Mouse (Mus musculus): ENCODE data around the gene Nav2. TPM values are rescaled to one million over a fixed set of nuclear protein-coding genes. Genes with fewer than 3 reads are reported as not detected.

Nav2 gene
- polyA plus RNA-seq, 1 experiment from 2014 or later = 27.6 TPM

GRCm38 (mm10) chr7:49012027-49012426, 103.5 kb downstream of the Nav2 start:
- Histone ChIP-seq H3K4me3 (replicated peaks) (no peak overlapping the region), H3K9ac (replicated peaks) (no peak overlapping the region), H3K36me3 (no peaks in the 10 kb centered on the region), H3K27ac (replicated peaks) (no peak overlapping the region), H3K27me3 (replicated peaks) (no peaks in the 10 kb centered on the region), H3K4me2 (no peak overlapping the region), H3K9me3 (replicated peaks) (no peaks in the 10 kb centered on the region), H3K4me1 (peaks cover 44% of the 10 kb centered on the region)
- WGBS = 53% methylated on average over 1 of the region's 1 CpGs
- no peak for ATAC-seq (ENCODE audit: low FRiP score)

- Histone ChIP-seq H3K27ac (replicated peaks) (no peak overlapping the region), H3K36me3 (no peaks in the 10 kb centered on the region), H3K4me2 (no peak overlapping the region), H3K4me1 (peaks cover 62% of the 10 kb centered on the region), H3K9me3 (replicated peaks) (no peaks in the 10 kb centered on the region), H3K27me3 (replicated peaks) (no peaks in the 10 kb centered on the region), H3K9ac (replicated peaks) (no peak overlapping the region), H3K4me3 (replicated peaks) (no peak overlapping the region)
- no peak for ATAC-seq (ENCODE audit: low FRiP score)
- 80% methylated on average over 10 of the region's 10 CpGs for WGBS
These were observed 106.0 kb downstream of the Nav2 start for GRCm38 (mm10) chr7:49014480-49014879.

- Histone ChIP-seq H3K9me3 (replicated peaks) (no peaks in the 10 kb centered on the region), H3K9ac (replicated peaks) (no peak overlapping the region), H3K36me3 (no peaks in the 10 kb centered on the region), H3K4me1 (peaks cover 64% of the 10 kb centered on the region), H3K4me3 (replicated peaks) (no peak overlapping the region), H3K4me2 (no peak overlapping the region), H3K27me3 (replicated peaks) (no peaks in the 10 kb centered on the region), H3K27ac (replicated peaks) (peak overlapping the region; percentile 49; the same call in 1 of the 2 replicates)
- ATAC-seq (ENCODE audit: low FRiP score) = no peak
- WGBS = 49% methylated on average over 6 of the region's 6 CpGs
These were observed 106.8 kb downstream of the Nav2 start for GRCm38 (mm10) chr7:49015297-49015696.

- 50% methylated on average over 2 of the region's 2 CpGs for WGBS
- H3K27ac ChIP-seq (replicated peaks) = no peak overlapping the region; the same call in 1 of the 2 replicates
- no peaks in the 10 kb centered on the region for H3K36me3 ChIP-seq
- H3K27me3 ChIP-seq (replicated peaks) = no peaks in the 10 kb centered on the region
- no peak for ATAC-seq (ENCODE audit: low FRiP score)
- H3K4me3 ChIP-seq (replicated peaks) = no peak overlapping the region
- H3K9ac ChIP-seq (replicated peaks) = no peak overlapping the region
- H3K4me2 ChIP-seq = no peak overlapping the region
- H3K4me1 ChIP-seq = peaks cover 64% of the 10 kb centered on the region
- no peaks in the 10 kb centered on the region for H3K9me3 ChIP-seq (replicated peaks)
These were observed 107.6 kb downstream of the Nav2 start for GRCm38 (mm10) chr7:49016088-49016487.

GRCm38 (mm10) chr7:49017794-49018193, 109.3 kb downstream of the Nav2 start:
- ATAC-seq (ENCODE audit: low FRiP score) = no peak
- Histone ChIP-seq H3K9ac (replicated peaks) (no peak overlapping the region), H3K36me3 (no peaks in the 10 kb centered on the region), H3K4me1 (peaks cover 61% of the 10 kb centered on the region), H3K4me3 (replicated peaks) (no peak overlapping the region), H3K27ac (replicated peaks) (peak overlapping the region; percentile 14; the same call in 1 of the 2 replicates), H3K4me2 (no peak overlapping the region), H3K9me3 (replicated peaks) (no peaks in the 10 kb centered on the region), H3K27me3 (replicated peaks) (no peaks in the 10 kb centered on the region)
- WGBS = 55% methylated on average over 5 of the region's 5 CpGs

- no peaks in the 10 kb centered on the region for H3K36me3 ChIP-seq
These were observed 110.0 kb downstream of the Nav2 start for GRCm38 (mm10) chr7:49018478-49018914.

GRCm38 (mm10) chr7:49025026-49025815, 116.7 kb downstream of the Nav2 start:
- H3K4me2 ChIP-seq = no peak overlapping the region
- WGBS = 72% methylated on average over 8 of the region's 8 CpGs
- H3K9me3 ChIP-seq (replicated peaks) = no peaks in the 10 kb centered on the region
- no peaks in the 10 kb centered on the region for H3K36me3 ChIP-seq
- H3K4me1 ChIP-seq = peaks cover 14% of the 10 kb centered on the region
- H3K27me3 ChIP-seq (replicated peaks) = no peaks in the 10 kb centered on the region
- ATAC-seq (ENCODE audit: low FRiP score) = no peak
- H3K27ac ChIP-seq (replicated peaks) = no peak overlapping the region
- H3K9ac ChIP-seq (replicated peaks) = no peak overlapping the region
- H3K4me3 ChIP-seq (replicated peaks) = no peak overlapping the region

More at GRCm38 (mm10) chr7:49018478-49018914, 110.0 kb downstream of the Nav2 start:
- H3K4me3 ChIP-seq (replicated peaks) = no peak overlapping the region
- WGBS = 17% methylated on average over 7 of the region's 7 CpGs
- no peaks in the 10 kb centered on the region for H3K9me3 ChIP-seq (replicated peaks)
- no peaks in the 10 kb centered on the region for H3K27me3 ChIP-seq (replicated peaks)
- no peak overlapping the region for H3K4me2 ChIP-seq
- peaks cover 54% of the 10 kb centered on the region for H3K4me1 ChIP-seq
- H3K27ac ChIP-seq (replicated peaks) = peak overlapping the region; percentile 58; the same call in 1 of the 2 replicates
- ATAC-seq (ENCODE audit: low FRiP score) = peak; percentile 21; the same call in 1 of the 2 replicates
- no peak overlapping the region for H3K9ac ChIP-seq (replicated peaks)

- Histone ChIP-seq H3K36me3 (no peaks in the 10 kb centered on the region), H3K27ac (replicated peaks) (no peak overlapping the region), H3K9ac (replicated peaks) (no peak overlapping the region), H3K4me3 (replicated peaks) (no peak overlapping the region), H3K9me3 (replicated peaks) (no peaks in the 10 kb centered on the region), H3K4me1 (peaks cover 14% of the 10 kb centered on the region), H3K4me2 (no peak overlapping the region), H3K27me3 (replicated peaks) (no peaks in the 10 kb centered on the region)
- no peak for ATAC-seq (ENCODE audit: low FRiP score)
- WGBS = 83% methylated on average over 3 of the region's 3 CpGs
These were observed 117.5 kb downstream of the Nav2 start for GRCm38 (mm10) chr7:49025991-49026390.

GRCm38 (mm10) chr7:49026466-49026865, 118.0 kb downstream of the Nav2 start:
- H3K4me1 ChIP-seq = peaks cover 14% of the 10 kb centered on the region
- WGBS = 77% methylated on average over 5 of the region's 5 CpGs
- no peak for ATAC-seq (ENCODE audit: low FRiP score)
- no peak overlapping the region for H3K27ac ChIP-seq (replicated peaks)
- H3K9ac ChIP-seq (replicated peaks) = no peak overlapping the region
- H3K4me3 ChIP-seq (replicated peaks) = no peak overlapping the region
- H3K36me3 ChIP-seq = no peaks in the 10 kb centered on the region
- no peaks in the 10 kb centered on the region for H3K9me3 ChIP-seq (replicated peaks)
- H3K4me2 ChIP-seq = no peak overlapping the region
- H3K27me3 ChIP-seq (replicated peaks) = no peaks in the 10 kb centered on the region

- 45% methylated on average over 10 of the region's 10 CpGs for WGBS
- H3K4me2 ChIP-seq = no peak overlapping the region
- H3K4me1 ChIP-seq = peaks cover 14% of the 10 kb centered on the region
- no peak overlapping the region for H3K4me3 ChIP-seq (replicated peaks)
- no peaks in the 10 kb centered on the region for H3K27me3 ChIP-seq (replicated peaks)
- no peak overlapping the region; the same call in 1 of the 2 replicates for H3K27ac ChIP-seq (replicated peaks)
- H3K36me3 ChIP-seq = no peaks in the 10 kb centered on the region
- no peaks in the 10 kb centered on the region for H3K9me3 ChIP-seq (replicated peaks)
- H3K9ac ChIP-seq (replicated peaks) = no peak overlapping the region
- peak; percentile 62 for ATAC-seq (ENCODE audit: low FRiP score)
These were observed 120.9 kb downstream of the Nav2 start for GRCm38 (mm10) chr7:49029282-49030012.

- Histone ChIP-seq H3K27ac (replicated peaks) (no peak overlapping the region), H3K4me2 (no peak overlapping the region), H3K4me3 (replicated peaks) (no peak overlapping the region), H3K9ac (replicated peaks) (no peak overlapping the region), H3K36me3 (no peaks in the 10 kb centered on the region), H3K27me3 (replicated peaks) (no peaks in the 10 kb centered on the region), H3K9me3 (replicated peaks) (no peaks in the 10 kb centered on the region), H3K4me1 (peaks cover 9% of the 10 kb centered on the region)
- no peak for ATAC-seq (ENCODE audit: low FRiP score)
- 77% methylated on average over 4 of the region's 4 CpGs for WGBS
These were observed 123.7 kb downstream of the Nav2 start for GRCm38 (mm10) chr7:49032216-49032615.

GRCm38 (mm10) chr7:49034253-49034652, 125.7 kb downstream of the Nav2 start:
- 81% methylated on average over 2 of the region's 2 CpGs for WGBS
- H3K9me3 ChIP-seq (replicated peaks) = no peaks in the 10 kb centered on the region
- no peak overlapping the region for H3K27ac ChIP-seq (replicated peaks)
- ATAC-seq (ENCODE audit: low FRiP score) = no peak
- H3K4me1 ChIP-seq = peaks cover 12% of the 10 kb centered on the region
- no peak overlapping the region for H3K9ac ChIP-seq (replicated peaks)
- no peak overlapping the region for H3K4me2 ChIP-seq
- no peak overlapping the region for H3K4me3 ChIP-seq (replicated peaks)
- no peaks in the 10 kb centered on the region for H3K36me3 ChIP-seq
- no peaks in the 10 kb centered on the region for H3K27me3 ChIP-seq (replicated peaks)

Measured in neural tube, embryonic 15.5 days (tissue).